Mouse (Mus musculus) mature B cell (primary cell): ENCODE results near the gene Prkn.

Experiments used
- in situ Hi-C: fragments of 300-500 bp; cut with MboI; formaldehyde crosslinking; loops from 2 replicates; pipeline ENCODE4 v1.14.3; 2019

Prkn gene

GRCm38 (mm10) chr17:11271876-11272275 lies 431.7 kb downstream of the Prkn start:
- in situ Hi-C loops, result no loop called here

GRCm38 (mm10) chr17:11284246-11284645 lies 444.1 kb downstream of the Prkn start:
- in situ Hi-C loops, result no loop called here

GRCm38 (mm10) chr17:11290183-11290582 lies 450.0 kb downstream of the Prkn start:
- in situ Hi-C loops, result no loop called here

DNA sequence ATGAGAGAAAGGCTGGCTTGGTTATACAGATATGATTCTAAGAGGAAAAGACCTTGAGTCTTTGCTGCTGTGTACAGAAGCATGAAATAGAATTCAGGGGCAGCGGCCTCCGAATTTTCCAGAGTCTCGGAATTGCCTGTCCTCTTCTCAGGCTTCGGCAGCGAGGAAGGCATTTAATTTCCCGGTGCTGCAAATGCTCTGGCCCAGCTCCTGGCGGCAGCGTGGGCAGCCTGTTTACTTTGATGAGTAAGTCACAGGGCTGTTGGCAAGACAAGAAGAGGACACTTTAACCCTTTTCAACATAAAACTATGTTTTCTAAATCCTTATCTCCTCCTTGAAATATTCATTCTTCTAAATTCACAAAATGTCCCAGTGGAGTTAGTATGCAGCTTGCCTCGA lies 462.9 kb downstream of the Prkn start:
- in situ Hi-C loops, result no loop called here

DNA sequence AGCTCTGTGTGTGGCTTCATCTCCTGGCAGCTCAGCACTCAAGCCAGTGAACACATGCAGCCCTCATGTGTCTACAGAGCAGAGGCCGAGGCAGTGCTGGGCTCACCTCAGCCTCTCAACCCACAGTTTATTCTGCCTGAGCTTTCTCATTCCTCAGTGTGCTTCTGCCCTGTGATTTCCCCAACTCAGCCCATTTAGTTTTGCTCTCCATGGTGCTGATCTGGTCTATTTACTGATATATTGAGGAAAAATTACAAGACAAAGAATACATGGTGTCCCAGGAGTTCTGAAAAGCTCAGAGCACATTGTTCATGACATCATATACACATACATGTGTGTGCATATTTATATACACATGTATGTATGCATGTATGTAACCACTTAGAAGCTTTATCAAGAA lies 469.7 kb downstream of the Prkn start:
- in situ Hi-C loops, result no loop called here

DNA sequence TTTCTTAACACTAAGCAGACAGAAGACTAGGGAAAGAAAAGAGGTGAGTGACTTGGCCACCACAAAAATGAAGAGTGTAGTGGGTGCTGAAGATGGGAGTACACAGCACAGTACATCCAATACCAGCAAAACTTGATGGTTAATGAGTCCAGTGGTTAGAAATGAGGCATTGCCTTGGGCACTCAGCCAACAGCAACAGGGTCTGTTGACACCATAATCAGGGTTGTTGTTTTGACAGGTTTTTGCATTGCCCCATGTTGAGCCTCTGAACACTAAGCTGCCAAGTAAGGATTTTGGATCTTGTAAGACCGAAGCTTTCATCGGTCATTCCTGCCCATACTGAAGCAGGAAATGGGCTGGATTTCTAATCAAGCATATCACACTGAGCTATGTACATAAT lies 474.0 kb downstream of the Prkn start:
- in situ Hi-C loops, result no loop called here

DNA sequence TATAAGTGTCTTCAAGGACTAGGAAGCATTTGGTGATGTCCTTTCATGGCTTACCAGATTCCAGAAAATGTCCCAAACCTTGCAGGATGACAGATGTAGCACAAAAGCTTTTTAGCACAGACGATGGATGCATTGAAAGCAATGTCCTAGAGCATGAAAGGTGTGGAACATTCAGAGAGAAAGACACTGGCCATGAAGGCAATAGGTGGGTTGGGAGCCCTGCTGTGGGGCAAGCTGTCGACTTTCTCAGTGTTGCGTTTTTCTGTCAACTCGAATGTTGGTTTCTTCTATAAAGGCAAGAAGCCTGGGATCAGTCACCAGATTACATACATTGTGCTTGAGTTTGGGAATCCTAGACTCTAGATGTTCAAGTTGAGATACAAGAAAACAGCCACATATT lies 475.5 kb downstream of the Prkn start:
- in situ Hi-C loops, result no loop called here

- in situ Hi-C loops, result no loop called here
These were observed 478.8 kb downstream of the Prkn start for GRCm38 (mm10) chr17:11318946-11319345.

DNA sequence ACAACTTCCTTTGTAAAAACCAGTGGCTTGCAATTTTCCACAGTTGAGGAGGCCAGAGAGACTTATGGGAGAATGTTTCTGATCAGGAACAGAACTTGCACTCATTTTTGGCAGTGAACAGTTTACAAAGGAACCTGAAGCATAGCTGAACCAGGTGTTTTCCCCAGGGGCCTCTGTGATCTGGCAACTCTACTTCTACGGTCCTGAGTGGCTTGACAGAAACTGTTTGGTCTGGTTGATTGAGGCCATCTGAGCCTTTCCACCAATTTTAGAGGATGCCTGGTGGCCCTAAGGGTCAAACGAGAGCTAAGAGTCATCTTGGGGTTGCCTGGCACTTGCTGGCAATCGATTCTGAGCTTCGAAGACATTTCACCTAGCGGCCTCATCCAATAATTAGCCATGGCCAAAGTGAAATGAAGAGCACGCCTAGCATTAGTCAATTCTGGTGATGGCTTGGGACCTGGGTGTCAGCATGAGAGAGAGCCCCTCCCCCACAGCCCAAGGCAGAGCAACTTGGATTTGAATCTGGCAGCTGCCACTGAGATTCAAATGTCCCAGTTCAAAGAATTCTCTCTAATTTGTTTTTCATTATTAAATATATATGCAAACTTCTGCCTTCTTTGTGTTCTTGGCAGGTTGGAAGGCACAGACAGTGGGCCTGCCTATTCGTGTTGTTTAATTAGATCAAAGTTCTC lies 479.6 kb downstream of the Prkn start:
- in situ Hi-C loops, result no loop called here

- in situ Hi-C loops, result no loop called here
These were observed 491.9 kb downstream of the Prkn start for GRCm38 (mm10) chr17:11332081-11332480.

- in situ Hi-C loops, result no loop called here
These were observed 493.6 kb downstream of the Prkn start for GRCm38 (mm10) chr17:11333741-11334140.

GRCm38 (mm10) chr17:11336156-11336555 lies 496.0 kb downstream of the Prkn start:
- in situ Hi-C loops, result no loop called here

DNA sequence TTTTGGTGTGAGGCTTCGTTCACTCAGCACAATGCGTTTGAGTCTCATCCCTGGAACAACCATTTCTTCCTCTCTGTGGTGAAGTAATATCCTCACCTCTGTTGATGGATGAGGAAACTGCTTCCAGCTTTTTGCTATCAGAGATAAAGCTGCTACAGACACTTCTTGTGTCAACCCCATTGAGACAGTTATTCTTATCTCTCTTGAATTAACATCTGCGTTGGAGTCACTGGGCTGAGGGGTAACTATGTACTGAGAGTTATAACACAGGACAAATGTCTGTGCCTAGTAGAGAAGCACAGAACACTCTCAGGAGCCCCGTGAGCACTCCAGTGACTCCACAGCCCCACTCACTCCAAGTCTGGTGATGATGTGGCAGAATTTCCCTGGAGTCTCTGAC lies 500.2 kb downstream of the Prkn start:
- in situ Hi-C loops, result no loop called here

GRCm38 (mm10) chr17:11346310-11346709 lies 506.1 kb downstream of the Prkn start:
- in situ Hi-C loops, result no loop called here

DNA sequence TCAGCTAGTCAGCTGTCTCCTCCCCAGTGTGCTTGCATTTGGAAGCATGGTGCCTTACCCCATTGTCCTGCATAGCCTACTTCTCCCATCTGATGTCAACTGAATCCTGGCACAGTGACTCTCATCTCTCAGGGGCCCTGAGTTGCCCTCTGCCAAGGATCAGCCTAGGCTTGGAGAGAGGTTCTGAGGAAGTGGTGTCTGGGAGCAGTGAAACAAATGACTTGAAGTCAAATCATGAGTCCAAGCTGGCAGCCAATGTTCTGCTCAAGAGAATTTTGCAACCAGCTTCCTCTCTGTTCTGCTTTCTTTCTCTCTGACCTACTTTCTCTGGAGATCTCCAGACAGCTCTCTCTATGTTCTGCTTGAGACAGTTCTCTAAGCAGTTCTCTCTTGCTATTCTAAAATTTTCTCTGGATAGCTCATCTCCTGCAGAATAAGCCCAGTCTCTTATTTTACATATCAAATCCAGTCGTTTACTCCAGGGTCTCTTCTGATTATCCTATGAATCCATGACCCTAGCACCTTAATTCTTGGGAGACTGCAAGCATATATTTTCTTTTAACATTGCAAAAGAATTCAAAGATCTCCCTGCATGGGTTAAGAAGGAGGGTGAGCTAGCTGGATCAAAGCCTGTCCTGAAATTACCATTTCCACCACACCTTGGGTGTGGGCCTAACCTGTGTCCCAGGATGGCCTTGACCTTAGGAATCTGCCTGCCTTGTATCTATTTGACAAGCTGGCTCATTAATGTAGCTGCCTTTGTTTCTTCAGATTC lies 512.8 kb downstream of the Prkn start:
- in situ Hi-C loops, result no loop called here

- in situ Hi-C loops, result no loop called here
These were observed 513.4 kb downstream of the Prkn start for GRCm38 (mm10) chr17:11353553-11353945.

GRCm38 (mm10) chr17:11354348-11354747 lies 514.2 kb downstream of the Prkn start:
- in situ Hi-C loops, result no loop called here

DNA sequence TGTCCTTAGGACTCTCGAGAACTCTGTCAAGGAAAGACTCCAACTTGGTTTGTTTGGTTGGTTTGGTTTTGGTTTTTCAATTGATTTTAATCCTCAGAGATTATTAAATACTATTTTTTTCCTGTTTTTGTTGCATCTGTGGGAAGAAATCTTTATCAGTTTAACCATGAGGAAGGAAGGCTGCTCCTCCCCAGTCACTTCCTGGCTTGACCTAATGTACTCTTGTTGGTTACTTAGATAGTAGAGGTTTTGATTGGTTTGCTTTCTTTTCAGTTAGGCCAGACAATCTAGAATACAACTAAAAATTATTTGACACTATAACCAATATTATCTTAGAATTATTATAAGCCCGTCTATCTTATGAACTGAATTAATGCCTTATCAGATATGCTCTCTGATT lies 535.3 kb downstream of the Prkn start:
- in situ Hi-C loops, result no loop called here

- in situ Hi-C loops, result no loop called here
These were observed 543.3 kb downstream of the Prkn start for GRCm38 (mm10) chr17:11383364-11383962.

DNA sequence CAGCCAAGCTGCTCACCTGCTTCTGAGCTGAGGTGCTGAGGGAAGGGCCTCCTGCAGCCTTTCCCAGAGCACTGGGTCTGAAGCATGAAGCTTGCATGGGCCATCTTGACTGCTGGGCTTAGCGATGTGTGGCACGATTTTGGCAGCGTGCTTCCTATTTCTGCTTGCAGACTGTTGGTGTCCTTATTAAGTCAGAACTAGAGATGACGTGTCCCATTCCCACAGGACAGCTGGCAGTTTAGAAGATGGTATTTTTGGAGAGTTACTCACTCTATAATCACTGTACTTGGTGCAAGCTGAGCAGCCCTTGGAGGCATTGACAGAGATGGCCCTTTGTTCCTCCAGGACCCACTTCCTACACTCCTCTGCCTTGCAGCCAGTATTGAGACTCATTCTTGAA lies 545.1 kb downstream of the Prkn start:
- in situ Hi-C loops, result no loop called here

DNA sequence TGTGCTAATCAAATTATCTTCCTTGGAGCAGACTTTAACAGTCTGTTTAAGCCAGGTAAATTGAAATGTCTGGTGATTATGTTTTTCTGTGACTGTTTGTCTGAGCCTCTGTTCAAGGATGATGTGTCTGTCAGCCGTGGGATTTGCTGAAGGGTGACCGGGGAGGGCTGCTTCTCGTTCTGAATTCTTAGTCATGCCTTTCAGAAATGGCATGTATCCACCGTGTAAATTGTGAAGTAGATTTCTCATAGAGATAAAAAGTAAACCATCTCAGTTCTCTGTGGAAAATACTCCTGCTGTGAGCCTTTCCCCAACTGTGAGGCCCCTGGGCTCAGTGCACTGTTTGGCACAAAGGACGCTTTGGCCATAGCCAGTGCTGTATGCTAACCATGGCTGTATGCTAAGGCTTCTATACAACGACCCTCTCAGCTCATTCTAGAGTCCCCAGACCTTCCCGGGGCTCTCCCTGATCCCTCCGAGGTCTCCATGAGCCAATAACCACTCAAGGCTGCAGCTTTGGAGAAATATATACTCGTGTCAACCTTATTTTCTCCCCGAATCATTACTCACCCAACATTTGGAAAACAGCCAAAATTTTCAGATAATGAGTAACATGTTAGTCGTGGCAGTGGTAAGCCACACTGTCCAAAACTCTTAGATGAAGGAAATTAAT lies 552.6 kb downstream of the Prkn start:
- in situ Hi-C loops, result no loop called here

- in situ Hi-C loops, result no loop called here
These were observed 554.4 kb downstream of the Prkn start for GRCm38 (mm10) chr17:11394607-11395006.

DNA sequence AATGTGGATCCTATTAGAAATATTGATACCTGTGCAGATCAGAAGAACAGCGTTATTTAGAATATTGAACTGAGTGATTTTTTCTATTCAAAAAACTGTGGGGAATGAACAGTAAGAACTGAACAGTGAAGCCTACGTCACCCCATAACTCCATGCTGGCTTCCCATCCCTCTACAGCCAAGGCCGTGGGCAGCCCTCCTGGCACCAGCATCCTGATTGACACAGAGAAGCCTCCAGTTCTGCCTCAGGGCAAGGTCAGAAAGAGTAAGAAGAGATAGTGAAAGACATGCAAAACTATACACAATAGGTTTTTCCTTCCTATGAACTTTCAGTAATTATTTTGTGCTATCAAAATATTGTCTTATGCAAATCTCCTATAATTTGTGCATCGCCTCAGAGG lies 557.5 kb downstream of the Prkn start:
- in situ Hi-C loops, result no loop called here
